Mouse (Mus musculus): ENCODE results near the gene Sgk2. TPM values are rescaled to one million over a fixed set of nuclear protein-coding genes. Genes with fewer than 3 reads are reported as not detected.

The Sgk2 gene
- polyA plus RNA-seq (2015; fragmentation: Nextera tagmentation; extraction: Ambion mirVana), result not detected in 2 replicates

GRCm38 (mm10) chr2:162987218-162987617 lies at the start of gene Sgk2:
Gene Sgk2, plus strand, starts transcription at chr2:162987330.
- Histone ChIP-seq H3K9me3 (replicated peaks) (no peaks in the 10 kb centered on the region), H3K9ac (no peak within 1 kb of the TSS), H3K4me2 (no peak within 1 kb of the TSS), H3K4me3 (no peak within 1 kb of the TSS), H3K27ac (no peak within 1 kb of the TSS), H3K27me3 (0 out of 2 replicates have a peak, but pooled peaks cover 4% of the 10 kb centered on the region), H3K4me1 (replicated peaks) (no peaks in the 10 kb centered on the region), H3K36me3 (no peaks in the 10 kb centered on the region)
- 60% methylated on average over 8 of the region's 8 CpGs for WGBS
- ATAC-seq (replicated peaks; ENCODE audit: insufficient number of reproducible peaks, insufficient read depth, low FRiP score, low read depth), result no peak

DNA sequence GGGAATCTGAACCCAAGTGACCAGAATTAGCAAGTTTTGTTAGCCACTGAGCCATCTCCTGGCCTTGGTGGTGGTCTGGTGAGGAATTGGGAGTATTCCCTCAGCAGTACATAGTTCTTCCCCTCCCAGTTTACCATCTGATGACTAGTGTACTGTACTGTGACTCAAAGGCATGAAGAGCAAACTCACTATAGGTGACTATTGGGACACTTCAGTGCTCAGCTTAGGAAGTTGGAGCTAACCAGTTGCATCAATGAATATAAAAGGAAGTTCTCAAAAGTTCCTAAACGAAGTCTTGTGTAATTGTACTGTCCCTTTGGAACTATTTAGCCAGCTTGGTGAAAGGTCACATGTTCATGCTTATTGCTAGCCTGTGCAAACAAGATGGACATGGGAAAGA lies 47.6 kb upstream of the Sgk2 start:
- peaks cover 58% of the 10 kb centered on the region for H3K36me3 ChIP-seq
- 75% methylated on average over 1 of the region's 1 CpGs for WGBS
- peaks cover 15% of the 10 kb centered on the region for H3K27me3 ChIP-seq
- H3K27ac ChIP-seq, result no peak overlapping the region
- no peaks in the 10 kb centered on the region for H3K9me3 ChIP-seq (replicated peaks)
- no peak overlapping the region for H3K9ac ChIP-seq
- no peak overlapping the region for H3K4me3 ChIP-seq
- H3K4me1 ChIP-seq (replicated peaks), result peaks cover 14% of the 10 kb centered on the region
- ATAC-seq (replicated peaks; ENCODE audit: insufficient number of reproducible peaks, insufficient read depth, low FRiP score, low read depth), result no peak
- H3K4me2 ChIP-seq, result no peak overlapping the region

- H3K27ac ChIP-seq, result no peak within 1 kb of the TSS
- H3K9ac ChIP-seq, result peak within 1 kb of the TSS; percentile 57
- peak; percentile 38 for ATAC-seq (replicated peaks; ENCODE audit: insufficient number of reproducible peaks, insufficient read depth, low FRiP score, low read depth)
- no peaks in the 10 kb centered on the region for H3K9me3 ChIP-seq (replicated peaks)
- peaks cover 24% of the 10 kb centered on the region for H3K36me3 ChIP-seq
- H3K4me1 ChIP-seq (replicated peaks), result peaks cover 13% of the 10 kb centered on the region
- H3K27me3 ChIP-seq, result peaks cover 20% of the 10 kb centered on the region
- under 1% methylated on average over 40 of the region's 40 CpGs for WGBS
- H3K4me3 ChIP-seq, result peak within 1 kb of the TSS; percentile 61
- H3K4me2 ChIP-seq, result peak within 1 kb of the TSS; percentile 93
These were observed 43.8 kb upstream of the Sgk2 start, which contains the start of gene L3mbtl1 for GRCm38 (mm10) chr2:162943148-162943846. Gene L3mbtl1, plus strand, starts transcription at chr2:162943472.

- H3K36me3 ChIP-seq, result peaks cover 18% of the 10 kb centered on the region
- H3K9ac ChIP-seq, result no peak overlapping the region
- H3K27ac ChIP-seq, result no peak overlapping the region
- no peak for ATAC-seq (replicated peaks; ENCODE audit: insufficient number of reproducible peaks, insufficient read depth, low FRiP score, low read depth)
- peak overlapping the region; percentile 93 for H3K4me2 ChIP-seq
- H3K4me1 ChIP-seq (replicated peaks), result peaks cover 13% of the 10 kb centered on the region
- WGBS, result 9% methylated on average over 11 of the region's 11 CpGs
- peaks cover 20% of the 10 kb centered on the region for H3K27me3 ChIP-seq
- peak overlapping the region; percentile 61 for H3K4me3 ChIP-seq
- H3K9me3 ChIP-seq (replicated peaks), result no peaks in the 10 kb centered on the region
These were observed 43.2 kb upstream of the Sgk2 start for GRCm38 (mm10) chr2:162943931-162944330.

GRCm38 (mm10) chr2:162946964-162947363 lies 40.2 kb upstream of the Sgk2 start:
- Histone ChIP-seq H3K27ac (no peak overlapping the region), H3K4me2 (no peak overlapping the region), H3K4me1 (replicated peaks) (peaks cover 13% of the 10 kb centered on the region), H3K9me3 (replicated peaks) (no peaks in the 10 kb centered on the region), H3K27me3 (peaks cover 15% of the 10 kb centered on the region), H3K36me3 (no peaks in the 10 kb centered on the region), H3K4me3 (no peak overlapping the region), H3K9ac (no peak overlapping the region)
- 81% methylated on average over 5 of the region's 5 CpGs for WGBS
- no peak for ATAC-seq (replicated peaks; ENCODE audit: insufficient number of reproducible peaks, insufficient read depth, low FRiP score, low read depth)

- WGBS, result 39% methylated on average over 15 of the region's 15 CpGs
These were observed 39.4 kb upstream of the Sgk2 start for GRCm38 (mm10) chr2:162947736-162948135.

GRCm38 (mm10) chr2:162948221-162948620 lies 38.9 kb upstream of the Sgk2 start:
- Histone ChIP-seq H3K9me3 (replicated peaks) (no peaks in the 10 kb centered on the region), H3K4me2 (peak overlapping the region; percentile 56), H3K4me1 (replicated peaks) (peaks cover 7% of the 10 kb centered on the region), H3K36me3 (no peaks in the 10 kb centered on the region), H3K27ac (no peak overlapping the region), H3K9ac (no peak overlapping the region), H3K4me3 (peak overlapping the region; percentile 19), H3K27me3 (peaks cover 8% of the 10 kb centered on the region)
- ATAC-seq (replicated peaks; ENCODE audit: insufficient number of reproducible peaks, insufficient read depth, low FRiP score, low read depth), result no peak
- 54% methylated on average over 14 of the region's 14 CpGs for WGBS

More at GRCm38 (mm10) chr2:162947736-162948135, 39.4 kb upstream of the Sgk2 start:
- no peaks in the 10 kb centered on the region for H3K9me3 ChIP-seq (replicated peaks)
- H3K27ac ChIP-seq, result no peak overlapping the region
- peak overlapping the region; percentile 19 for H3K4me3 ChIP-seq
- no peaks in the 10 kb centered on the region for H3K36me3 ChIP-seq
- H3K9ac ChIP-seq, result no peak overlapping the region
- no peak for ATAC-seq (replicated peaks; ENCODE audit: insufficient number of reproducible peaks, insufficient read depth, low FRiP score, low read depth)
- peak overlapping the region; percentile 56 for H3K4me2 ChIP-seq
- peaks cover 11% of the 10 kb centered on the region for H3K4me1 ChIP-seq (replicated peaks)
- peaks cover 11% of the 10 kb centered on the region for H3K27me3 ChIP-seq

DNA sequence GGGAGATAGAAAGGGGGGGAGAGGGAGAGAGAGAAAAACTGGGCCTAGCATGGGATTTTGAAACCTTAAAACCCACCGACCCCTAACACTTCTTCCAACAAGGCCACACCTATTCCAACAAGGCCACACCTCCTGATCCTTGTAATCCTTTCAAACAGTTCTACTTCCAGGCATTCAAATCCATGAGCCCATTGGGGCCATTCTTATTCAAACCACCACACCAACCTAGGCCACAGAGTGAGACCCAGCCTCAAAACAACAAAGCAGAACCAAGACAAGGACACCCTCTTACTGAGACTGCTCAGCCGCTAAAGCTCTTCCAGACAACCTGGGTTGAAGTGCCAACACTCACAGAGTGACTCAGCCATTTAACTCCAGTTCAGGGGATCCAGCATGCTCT lies 36.4 kb upstream of the Sgk2 start:
- Histone ChIP-seq H3K4me1 (replicated peaks) (no peaks in the 10 kb centered on the region), H3K4me2 (no peak overlapping the region), H3K36me3 (no peaks in the 10 kb centered on the region), H3K27me3 (0 out of 2 replicates have a peak, but pooled peaks cover 3% of the 10 kb centered on the region), H3K9ac (no peak overlapping the region), H3K27ac (no peak overlapping the region), H3K4me3 (no peak overlapping the region), H3K9me3 (replicated peaks) (no peaks in the 10 kb centered on the region)
- WGBS, result 84% methylated on average over 2 of the region's 2 CpGs
- ATAC-seq (replicated peaks; ENCODE audit: insufficient number of reproducible peaks, insufficient read depth, low FRiP score, low read depth), result no peak

- 89% methylated on average over 2 of the region's 2 CpGs for WGBS
- Histone ChIP-seq H3K27ac (no peak overlapping the region), H3K36me3 (no peaks in the 10 kb centered on the region), H3K4me3 (no peak overlapping the region), H3K9ac (no peak overlapping the region), H3K4me1 (replicated peaks) (no peaks in the 10 kb centered on the region), H3K27me3 (no peaks in the 10 kb centered on the region), H3K9me3 (replicated peaks) (no peaks in the 10 kb centered on the region), H3K4me2 (no peak overlapping the region)
- no peak for ATAC-seq (replicated peaks; ENCODE audit: insufficient number of reproducible peaks, insufficient read depth, low FRiP score, low read depth)
These were observed 30.3 kb upstream of the Sgk2 start for GRCm38 (mm10) chr2:162956843-162957242.

- 58% methylated on average over 9 of the region's 10 CpGs for WGBS
- Histone ChIP-seq H3K9ac (no peak overlapping the region), H3K4me3 (no peak overlapping the region), H3K4me1 (replicated peaks) (no peaks in the 10 kb centered on the region), H3K4me2 (no peak overlapping the region), H3K27ac (no peak overlapping the region), H3K27me3 (no peaks in the 10 kb centered on the region), H3K36me3 (no peaks in the 10 kb centered on the region), H3K9me3 (replicated peaks) (no peaks in the 10 kb centered on the region)
- no peak for ATAC-seq (replicated peaks; ENCODE audit: insufficient number of reproducible peaks, insufficient read depth, low FRiP score, low read depth)
These were observed 25.8 kb upstream of the Sgk2 start for GRCm38 (mm10) chr2:162961321-162961720.

DNA sequence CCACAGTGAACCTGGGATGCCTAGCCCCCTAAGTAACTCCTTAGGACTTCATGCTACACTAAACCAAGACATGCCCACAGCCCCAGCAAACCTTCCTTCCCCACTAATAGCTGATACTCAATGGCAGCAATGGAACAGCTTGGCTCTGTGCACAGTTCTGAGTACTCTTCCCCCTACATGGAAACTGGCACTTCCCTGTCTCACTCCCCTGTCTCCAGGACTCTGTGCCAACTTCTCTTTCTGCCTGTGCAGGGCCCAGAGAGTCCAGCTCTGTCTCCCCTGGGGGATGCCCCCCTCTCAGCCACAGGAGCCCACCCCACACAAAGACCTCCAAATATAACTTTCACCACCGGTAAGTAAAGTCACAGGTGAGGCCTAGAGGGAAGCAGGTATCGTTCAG lies 20.4 kb upstream of the Sgk2 start:
- Histone ChIP-seq H3K9ac (no peak overlapping the region), H3K27ac (no peak overlapping the region), H3K36me3 (no peaks in the 10 kb centered on the region), H3K4me2 (no peak overlapping the region), H3K4me1 (replicated peaks) (no peaks in the 10 kb centered on the region), H3K4me3 (no peak overlapping the region), H3K27me3 (peaks cover 3% of the 10 kb centered on the region; the same call in 1 of the 2 replicates), H3K9me3 (replicated peaks) (no peaks in the 10 kb centered on the region)
- 84% methylated on average over 2 of the region's 2 CpGs for WGBS
- no peak for ATAC-seq (replicated peaks; ENCODE audit: insufficient number of reproducible peaks, insufficient read depth, low FRiP score, low read depth)

DNA sequence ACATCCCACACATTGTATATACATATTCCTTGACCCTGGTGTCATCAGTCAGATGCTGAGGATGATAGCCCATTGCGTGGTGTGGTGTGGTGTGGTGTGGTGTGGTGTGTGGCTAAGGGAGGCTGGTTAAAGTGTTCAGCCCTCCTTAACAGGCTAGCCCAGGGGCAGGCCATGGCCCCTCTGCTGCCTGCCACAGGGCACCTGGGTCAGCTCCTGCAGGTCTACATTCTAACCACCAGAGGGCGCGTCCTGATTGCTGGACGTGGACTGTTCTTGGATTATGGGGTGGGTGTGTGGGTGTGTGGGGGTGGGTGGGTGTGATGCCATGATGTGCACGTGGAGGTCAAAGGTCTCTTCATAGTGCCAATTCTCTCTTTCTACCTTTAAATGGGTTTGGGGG lies 18.8 kb upstream of the Sgk2 start:
- Histone ChIP-seq H3K9ac (no peak overlapping the region), H3K36me3 (no peaks in the 10 kb centered on the region), H3K9me3 (replicated peaks) (no peaks in the 10 kb centered on the region), H3K4me2 (no peak overlapping the region), H3K4me1 (replicated peaks) (no peaks in the 10 kb centered on the region), H3K27me3 (peaks cover 3% of the 10 kb centered on the region; the same call in 1 of the 2 replicates), H3K27ac (no peak overlapping the region), H3K4me3 (no peak overlapping the region)
- ATAC-seq (replicated peaks; ENCODE audit: insufficient number of reproducible peaks, insufficient read depth, low FRiP score, low read depth), result no peak
- 11% methylated on average over 5 of the region's 5 CpGs for WGBS

All from heart, embryonic 15.5 days (tissue).